ENCODE assay signal across 18 mouse cellular contexts in the genomic region with DNA sequence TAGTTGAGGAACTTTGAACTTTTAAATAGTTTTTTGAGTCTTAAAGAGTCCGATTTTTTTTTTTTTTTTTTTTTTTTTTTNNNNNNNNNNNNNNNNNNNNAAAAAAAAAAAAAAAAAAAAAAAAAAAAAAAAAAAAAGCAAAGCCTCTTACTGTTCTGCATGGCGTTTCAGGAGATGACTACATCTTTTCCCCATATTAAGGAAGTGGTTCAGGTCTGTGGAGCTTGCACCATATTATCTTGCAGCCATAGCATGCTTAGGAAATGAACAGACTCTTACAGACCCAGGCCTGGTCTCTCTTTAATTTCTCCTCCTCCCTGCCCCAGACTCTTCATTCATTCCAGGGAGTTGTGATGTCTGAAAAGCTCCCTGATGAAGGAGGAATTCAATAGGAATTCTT. TPM values are rescaled to one million over a fixed set of nuclear protein-coding genes. Genes with fewer than 3 reads are reported as not detected.
A peak's percentile ranks its signal among the peaks of the same experiment; 100 is the strongest.
DNase-seq lines count a peak whose midpoint lies in the region; ATAC-seq lines count a peak whose summit lies in the region.
"Had no signal": no experiment of that assay in that cellular context is flagged by ENCODE, and none has a peak within 500 bp of the region (broad histone marks: within the 10 kb centered on the region; RNA-seq: fewer than 3 reads in every experiment).

No protein-coding gene starts in this region.

- ATAC-seq in hematopoietic stem cell, adult 5-6 weeks (replicated peaks in 1 of 2; ENCODE audit: insufficient read depth in 1 of 2, low FRiP score in 2 of 2, low TSS enrichment in 1 of 2, low read depth in 1 of 2, poor library complexity in 2 of 2, severe bottlenecking in 2 of 2), result peak; percentile 79 to 84
- peak; percentile 80 for ATAC-seq in neutrophil, adult 5-6 weeks (ENCODE audit: extremely low read depth, insufficient number of reproducible peaks, low FRiP score, poor library complexity, severe bottlenecking)
- ATAC-seq: forebrain, embryonic 14.5 days; hindbrain, postnatal 0 days had no signal

- DNase-seq in 416B (ENCODE audit: low read depth) (peak; percentile 92), MEL-GATA-1-ER (ENCODE audit: extremely low read depth, low read depth) (peak; percentile 47)
- DNase-seq in adrenal gland, adult 18-20 months (ENCODE audit: low spot score in 2 of 2), result no peak
- DNase-seq in embryo, embryonic 9.5 days (ENCODE audit: extremely low spot score), result no peak
- no peak for DNase-seq in cerebellum, postnatal 25 days
- DNase-seq: adrenal gland, postnatal 25 days; cerebellum, adult 8-10 months; cerebellum, postnatal 14 days; gastrocnemius, postnatal 36 days; heart, adult 18-20 months; heart, postnatal 10 days; heart, postnatal 4 days; kidney, adult 11 months had no signal

RNA-seq across cellular contexts. Expression of gene Ldhc, which starts 20.0 kb away (rescaled TPM):
- total RNA-seq in hematopoietic stem cell, adult 5-6 weeks (2017), result 4.6 TPM in 1 of 2 replicates, not detected in the other
- total RNA-seq in neutrophil, adult 5-6 weeks (2017), result 2.0 TPM in 1 of 2 replicates, not detected in the other
- not detected for total RNA-seq in adrenal gland, adult 18-20 months (2021)
- total RNA-seq: adrenal gland, postnatal 25 days; gastrocnemius, adult 8-10 months; gastrocnemius, postnatal 36 days; heart, adult 18-20 months; heart, postnatal 10 days; heart, postnatal 4 days; hindbrain, postnatal 0 days had no signal

RNA-seq across cellular contexts. Expression of gene Tsg101, which starts 38.8 kb away (rescaled TPM):
- 61.9 and 66.0 TPM in 2 replicates for total RNA-seq in hematopoietic stem cell, adult 5-6 weeks (2017)
- total RNA-seq in neutrophil, adult 5-6 weeks (2017), result 41.5 and 51.0 TPM in 2 replicates
- 10 to 100 TPM; 70.4 to 81.2 TPM for total RNA-seq in adrenal gland, adult 18-20 months (2021)

RNA-seq across cellular contexts. Expression of gene Ldha, which starts 39.7 kb away (rescaled TPM):
- total RNA-seq in hematopoietic stem cell, adult 5-6 weeks (2017), result 290 and 314 TPM in 2 replicates
- 195 and 216 TPM in 2 replicates for total RNA-seq in neutrophil, adult 5-6 weeks (2017)
- 100 to 1,000 TPM; 439 to 878 TPM for total RNA-seq in adrenal gland, adult 18-20 months (2021)

Comparison
In these comparisons a context has a peak if more than half of its experiments do, and no peak if none do; other contexts are left out.
1. DNase-seq: peak in 416B (single experiment) and MEL-GATA-1-ER (single experiment); none in adrenal gland, adult 18-20 months (0 of 2), embryo, embryonic 9.5 days (single experiment) and cerebellum, postnatal 25 days (0 of 2).